Mouse (Mus musculus) granulocyte monocyte progenitor cell, adult 5-6 weeks (primary cell): ENCODE measurements around the gene Tsen2. TPM values are rescaled to one million over a fixed set of nuclear protein-coding genes. Genes with fewer than 3 reads are reported as not detected.

ENCODE experiments used
- ATAC-seq: replicated peaks from 2 replicates; pipeline ENCODE4 v1.8.0; 2016; ENCODE audit warnings: mild to moderate bottlenecking, moderate TSS enrichment, inconsistent platforms; ENCODE audit not compliant: poor library complexity, severe bottlenecking
- total RNA-seq, 2 experiments: library from RNA; stranded (forward) in 1 of 2; stranded (reverse) in 1 of 2; fragments of 200-712, 200-1000 nt in 1 of 2; fragments of >200 nt in 1 of 2; fragmentation: Nextera tagmentation in 1 of 2; gene quantifications; 2 replicates each; pipeline ENCODE4 v1.2.3; 2014 to 2017

Tsen2 gene
- total RNA-seq, 2 experiments from 2014 or later, result 9.4 to 24.3 TPM

- ATAC-seq, result peak; percentile 84
These were observed 50.0 kb downstream of the Tsen2 start for GRCm38 (mm10) chr6:115594463-115594862.

- no peak for ATAC-seq
These were observed 51.2 kb downstream of the Tsen2 start for GRCm38 (mm10) chr6:115595667-115596066.

GRCm38 (mm10) chr6:115601322-115601714, 56.9 kb downstream of the Tsen2 start:
- ATAC-seq, result no peak

- ATAC-seq, result peak; percentile 97
These were observed 57.5 kb downstream of the Tsen2 start, which contains the start of gene Mkrn2 for GRCm38 (mm10) chr6:115601715-115602523. Gene Mkrn2, plus strand, starts transcription at chr6:115601902.

DNA sequence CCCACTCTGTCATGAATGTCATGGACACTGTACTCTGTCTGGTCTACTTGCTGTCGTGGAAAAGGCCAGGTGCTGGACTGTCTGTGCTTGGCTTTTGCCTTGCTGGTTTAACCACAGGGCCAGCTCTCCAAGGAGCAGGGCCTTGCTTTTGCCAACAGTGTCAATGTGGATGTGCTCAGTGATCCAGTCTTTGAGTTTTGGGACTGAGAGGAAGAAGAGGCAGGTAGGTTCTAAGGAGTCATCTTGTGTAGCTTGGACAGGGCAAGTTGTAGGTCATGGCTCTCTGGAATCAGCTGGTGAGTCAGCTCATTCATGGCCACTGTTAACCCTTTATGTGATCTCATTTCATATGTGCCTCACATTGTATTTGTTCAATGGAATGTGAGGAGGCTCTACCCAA, 62.0 kb downstream of the Tsen2 start:
- ATAC-seq, result no peak

GRCm38 (mm10) chr6:115607429-115607828, 63.0 kb downstream of the Tsen2 start:
- ATAC-seq, result no peak

GRCm38 (mm10) chr6:115609121-115609520, 64.7 kb downstream of the Tsen2 start:
- ATAC-seq, result peak; percentile 74

DNA sequence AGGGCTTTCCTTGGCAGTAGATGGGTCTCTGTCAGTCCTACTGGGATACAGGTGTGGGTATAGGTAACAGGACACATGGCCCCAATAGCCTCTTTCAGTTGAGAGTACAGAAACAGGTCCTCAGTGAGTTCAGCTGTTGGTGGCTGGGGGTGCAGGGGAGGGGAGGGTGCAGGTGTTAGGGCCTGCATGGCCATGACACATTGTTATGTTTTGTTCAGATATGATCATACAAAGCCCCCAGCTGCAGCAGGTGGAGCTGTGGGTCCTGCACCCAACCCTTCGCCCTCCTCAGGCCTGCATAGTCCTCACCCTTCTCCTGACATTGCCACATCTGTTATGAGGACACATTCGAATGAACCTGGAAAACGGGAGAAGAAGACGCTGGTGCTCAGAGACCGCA, 65.8 kb downstream of the Tsen2 start:
- ATAC-seq, result no peak

DNA sequence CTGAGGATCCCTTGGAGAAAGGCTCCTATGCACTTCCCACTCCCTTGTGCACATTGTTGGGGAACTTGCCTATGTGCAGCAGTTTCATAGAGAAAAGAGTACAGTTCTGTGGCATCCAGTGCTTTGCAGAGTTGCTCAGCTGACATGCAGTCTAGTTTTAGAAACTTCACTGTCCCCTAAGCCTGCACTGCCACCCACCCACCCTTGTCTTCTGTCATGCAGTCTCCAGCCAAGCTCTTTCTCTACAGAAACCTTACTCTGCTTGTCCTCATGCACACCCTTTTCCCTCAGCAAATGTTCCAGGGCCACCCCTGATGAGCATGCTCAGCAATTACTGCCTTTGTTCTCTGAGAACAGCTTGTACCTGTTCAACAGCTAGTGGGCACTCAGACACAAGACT, 69.3 kb downstream of the Tsen2 start:
- no peak for ATAC-seq

DNA sequence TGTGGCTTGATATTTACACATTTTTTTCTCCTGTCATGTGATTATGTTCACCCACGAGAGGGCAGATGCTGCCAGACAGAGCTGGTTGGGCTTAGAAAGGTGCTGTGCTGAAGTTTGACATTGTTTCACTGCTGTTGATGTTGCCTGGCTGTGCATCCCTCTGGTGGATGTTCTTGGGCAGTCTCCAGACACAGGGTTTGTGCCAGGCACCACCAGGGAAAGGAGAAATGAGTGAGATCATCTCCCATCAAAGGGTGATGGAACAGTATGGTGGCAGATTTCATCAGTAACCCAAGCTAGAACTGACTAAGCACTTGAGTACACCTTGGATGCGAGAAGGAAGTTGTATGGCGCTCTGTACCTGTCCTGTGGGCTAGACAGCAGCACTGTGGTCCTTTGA, 71.5 kb downstream of the Tsen2 start:
- no peak for ATAC-seq

- peak; percentile 83 for ATAC-seq
These were observed 75.4 kb downstream of the Tsen2 start for GRCm38 (mm10) chr6:115619818-115620217.

DNA sequence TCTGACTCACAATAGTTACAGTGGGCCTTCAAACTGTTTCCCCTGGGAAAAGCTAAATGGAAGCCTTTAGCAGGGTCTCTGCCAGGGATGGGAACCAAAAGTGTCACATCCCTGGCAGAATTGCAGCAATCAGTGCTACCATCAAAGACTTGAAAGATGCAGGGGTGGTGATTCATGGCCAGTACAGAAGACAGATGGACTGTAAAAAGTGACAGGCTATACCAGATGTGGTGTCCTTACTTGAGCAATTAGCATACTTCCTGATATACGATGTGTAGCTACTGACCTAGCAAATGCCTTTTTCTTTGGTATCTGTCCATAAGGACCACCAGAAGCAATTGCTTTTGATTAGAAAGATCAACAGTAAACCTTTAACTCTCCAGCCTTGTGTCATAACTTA, 76.5 kb downstream of the Tsen2 start:
- ATAC-seq, result no peak

GRCm38 (mm10) chr6:115626121-115626520, 81.7 kb downstream of the Tsen2 start:
- no peak for ATAC-seq

Other genes with a start within 250 kb of the Tsen2 start
- 0.30 TPM in 1 of 2 replicates, not detected in the other for gene Pparg, start 183.7 kb upstream of the Tsen2 start, total RNA-seq (2014; fragmentation: Nextera tagmentation)
- gene Pparg, start 183.7 kb upstream of the Tsen2 start, total RNA-seq (2017), result 0.98 and 3.4 TPM in 2 replicates
- not detected in 2 replicates for gene Mkrn2os, start 47.9 kb downstream of the Tsen2 start, total RNA-seq (2014; fragmentation: Nextera tagmentation)
- gene Mkrn2os, start 47.9 kb downstream of the Tsen2 start, total RNA-seq (2017), result not detected in 2 replicates
- 17.5 and 20.1 TPM in 2 replicates for gene Mkrn2, start 57.2 kb downstream of the Tsen2 start, total RNA-seq (2014; fragmentation: Nextera tagmentation)
- gene Mkrn2, start 57.2 kb downstream of the Tsen2 start, total RNA-seq (2017), result 18.8 and 32.8 TPM in 2 replicates
- 116 and 120 TPM in 2 replicates for gene Raf1, start 132.0 kb downstream of the Tsen2 start, total RNA-seq (2014; fragmentation: Nextera tagmentation)
- gene Raf1, start 132.0 kb downstream of the Tsen2 start, total RNA-seq (2017), result 60.2 and 65.5 TPM in 2 replicates
- 11.4 and 12.3 TPM in 2 replicates for gene Tmem40, start 217.7 kb downstream of the Tsen2 start, total RNA-seq (2014; fragmentation: Nextera tagmentation)
- 17.4 and 25.3 TPM in 2 replicates for gene Tmem40, start 217.7 kb downstream of the Tsen2 start, total RNA-seq (2017)
- gene Cand2, start 229.9 kb downstream of the Tsen2 start, total RNA-seq (2014; fragmentation: Nextera tagmentation), result 2.2 and 2.9 TPM in 2 replicates
- 0.95 and 1.2 TPM in 2 replicates for gene Cand2, start 229.9 kb downstream of the Tsen2 start, total RNA-seq (2017)